Mouse (Mus musculus): Measurements from ENCODE around the gene Hif3a.

DNA sequence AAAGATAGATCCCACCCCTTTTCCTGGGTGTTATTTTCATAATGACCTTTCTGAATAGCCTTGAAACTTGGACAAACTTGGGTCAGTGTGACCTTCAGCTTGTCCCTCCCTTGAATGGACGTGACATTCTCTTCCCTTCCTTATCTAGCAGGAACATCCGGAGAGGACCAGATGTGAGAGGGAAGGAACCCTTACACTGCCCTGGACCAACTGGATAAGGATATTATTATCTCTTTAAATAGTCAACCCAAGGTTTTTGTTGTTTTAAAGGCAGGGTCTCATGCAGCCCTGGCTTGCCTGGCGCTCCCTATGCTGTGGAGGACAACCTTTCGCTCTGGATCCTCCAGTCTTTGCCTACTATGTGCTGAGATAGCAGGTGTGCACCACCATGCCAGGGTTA lies 63.0 kb downstream of the Hif3a start:
- TF ChIP-seq POLR2A (IDR thresholded peaks at IDR 0.05; ENCODE audit: insufficient read length, low read depth), result no peak
- TF ChIP-seq MAX (IDR thresholded peaks at IDR 0.05; ENCODE audit: low read depth), result no peak
- no peak for TF ChIP-seq USF1 (IDR thresholded peaks at IDR 0.05; ENCODE audit: low read depth)
- TF ChIP-seq CEBPB (IDR thresholded peaks at IDR 0.05; ENCODE audit: insufficient read depth, poor library complexity, severe bottlenecking), result no peak
- no peak for TF ChIP-seq POLR2AphosphoS2 (IDR thresholded peaks at IDR 0.05; ENCODE audit: insufficient read length, low read depth)
- no peak for TF ChIP-seq E2F4 (IDR thresholded peaks at IDR 0.05; ENCODE audit: insufficient read depth)
- TF ChIP-seq TCF3 (IDR thresholded peaks at IDR 0.05; ENCODE audit: insufficient read length, low read depth), result no peak
- TF ChIP-seq MYOG (IDR thresholded peaks at IDR 0.05; ENCODE audit: control insufficient read depth in 1 of 3, insufficient read depth in 1 of 3, insufficient read length in 2 of 3, low read depth in 2 of 3), result no peak
- no peak for TF ChIP-seq SRF (IDR thresholded peaks at IDR 0.05; ENCODE audit: control insufficient read depth, insufficient read length, low read depth)
- TF ChIP-seq MYOD1 (IDR thresholded peaks at IDR 0.05; ENCODE audit: control insufficient read depth in 1 of 3, insufficient read length in 2 of 3, low read depth in 2 of 3), result no peak
- TF ChIP-seq REST (IDR thresholded peaks at IDR 0.05; ENCODE audit: insufficient read depth, insufficient read length), result no peak
- no peak for TF ChIP-seq TCF12 (IDR thresholded peaks at IDR 0.05; ENCODE audit: insufficient read depth, poor library complexity, severe bottlenecking)
